Mouse (Mus musculus) spleen, adult 18-20 months (tissue): ENCODE results near the gene Prl6a1.

Source experiments
- DNase-seq, 2 experiments: peaks; one replicate each; pipeline ENCODE4 v3.0.0; 2022; ENCODE audit warnings: mixed read lengths in 2 of 2

The Prl6a1 gene

DNA sequence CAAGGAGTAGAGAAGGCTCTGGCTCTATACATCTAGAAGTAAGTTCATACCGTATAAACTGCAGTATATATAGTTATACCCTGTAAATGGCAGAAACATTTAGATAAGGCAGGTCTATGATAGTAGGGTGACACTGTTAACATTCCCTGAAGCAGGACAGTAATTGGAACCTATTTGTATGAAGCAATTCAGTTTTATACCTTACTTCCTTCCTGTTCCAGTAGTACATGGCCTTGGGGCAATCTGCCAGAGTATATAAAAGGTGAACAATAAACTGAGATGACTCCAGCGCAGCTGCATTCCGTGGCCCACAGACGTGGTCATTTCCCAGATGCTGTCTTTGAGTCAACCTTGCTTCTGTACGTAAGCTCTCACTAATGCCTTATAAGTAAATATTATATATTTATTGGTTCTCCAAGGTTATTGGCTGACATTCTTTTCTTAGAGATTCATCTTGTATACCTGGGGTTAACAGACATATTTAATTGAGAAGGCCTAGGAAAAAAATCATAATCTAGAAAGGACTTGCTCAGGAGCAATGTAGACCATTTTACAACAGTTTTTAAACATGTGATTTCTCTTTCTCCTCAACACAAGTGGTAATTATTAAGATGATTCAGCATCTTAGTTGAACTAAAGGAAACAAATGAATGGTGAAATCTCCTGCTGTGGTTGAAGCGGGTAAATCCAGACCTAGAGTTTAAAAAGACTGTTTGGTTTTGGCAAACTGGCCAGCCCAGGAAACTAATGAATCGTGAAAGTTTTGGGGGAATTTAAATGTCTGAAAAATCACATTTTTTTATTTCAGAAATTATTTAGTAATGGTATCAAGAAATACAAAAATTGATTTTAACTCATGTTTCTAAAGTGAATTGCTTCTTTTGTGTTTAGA lies at the start of gene Prl6a1:
TSS of gene Prl6a1 (plus strand) at position 294 of the 892 bp plus-strand sequence.
- no peak for DNase-seq

DNA sequence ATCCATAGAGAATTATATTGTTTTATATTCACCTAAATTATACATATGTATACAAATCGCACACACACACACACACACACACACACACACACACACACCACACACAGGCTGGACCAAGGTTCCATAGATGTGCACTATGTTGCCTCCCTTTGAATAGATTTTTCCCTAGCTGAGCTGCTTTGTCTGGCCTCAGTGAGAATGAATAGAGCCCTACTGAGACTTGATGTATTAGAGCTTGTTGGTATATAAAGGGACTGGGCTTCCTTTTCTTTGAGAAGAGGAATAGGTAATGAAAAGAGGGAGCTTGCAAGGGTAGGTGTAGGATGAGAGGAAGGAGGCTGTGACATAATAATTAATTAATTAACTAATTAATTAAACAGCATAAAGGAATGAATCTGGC lies 22.6 kb downstream of the Prl6a1 start:
- DNase-seq, result no peak

DNA sequence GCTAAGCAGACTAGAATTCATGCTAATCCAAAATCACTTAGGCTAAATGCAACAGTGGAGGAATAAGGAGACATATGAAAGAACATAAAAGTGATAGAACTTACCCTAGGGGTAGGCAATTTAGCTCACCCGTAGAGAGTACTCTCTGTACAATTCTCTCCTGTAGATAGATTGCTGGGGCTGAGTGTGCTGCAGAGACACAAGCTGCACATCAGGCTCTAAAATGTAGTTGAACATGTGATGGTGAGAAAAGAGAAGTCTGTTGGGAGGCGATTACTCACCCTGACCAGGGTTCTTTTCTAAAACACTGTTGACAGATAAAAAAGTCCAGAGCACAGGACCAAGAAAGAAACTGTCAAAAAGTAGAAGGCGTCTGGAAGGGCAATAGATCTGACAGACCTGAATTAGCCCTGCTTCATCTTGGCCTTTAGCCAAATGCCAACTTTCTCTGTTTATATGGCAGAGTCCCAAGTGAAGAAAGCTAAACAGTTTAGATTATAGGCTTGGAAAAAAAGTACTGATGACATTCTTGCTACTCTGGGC lies 30.4 kb downstream of the Prl6a1 start:
- DNase-seq, result no peak

DNA sequence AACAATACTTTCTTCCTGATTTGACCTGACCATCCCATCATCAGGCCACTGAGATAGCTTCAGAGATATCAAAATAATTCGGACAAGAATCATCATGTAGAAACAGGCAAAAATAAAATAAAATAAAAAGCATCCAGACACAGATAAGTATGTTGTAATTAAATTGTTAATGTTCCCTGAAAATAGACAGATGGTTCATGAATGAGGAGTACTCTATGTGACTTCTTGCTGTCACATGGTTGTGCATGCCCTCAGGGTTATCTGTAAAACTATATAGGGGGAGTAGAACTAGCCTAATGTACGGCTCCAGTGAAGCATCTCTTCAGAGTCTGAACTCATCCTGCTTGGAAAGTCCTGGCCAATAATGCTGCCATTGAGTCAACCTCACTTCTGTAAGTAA lies 32.9 kb downstream of the Prl6a1 start, which contains the start of gene Prl8a2:
TSS of gene Prl8a2 (plus strand) at position 301 of the 400 bp plus-strand sequence.
- DNase-seq, result no peak
